Mouse (Mus musculus) G1E (cell line): ENCODE measurements around the gene Kcnc3. TPM values are rescaled to one million over a fixed set of nuclear protein-coding genes. Genes with fewer than 3 reads are reported as not detected.

Experiments used
- ATAC-seq: 2 replicates; pipeline ENCODE4 v1.8.0; 2016; ENCODE audit warnings: mild to moderate bottlenecking; ENCODE audit not compliant: insufficient number of reproducible peaks, poor library complexity, low FRiP score, severe bottlenecking; ENCODE audit errors: extremely low read depth
- DNase-seq: peaks from one replicate; pipeline ENCODE4 v3.0.0; 2012; ENCODE audit warnings: low spot score
- H3K27me3 ChIP-seq: 2 replicates; pipeline ENCODE4 v1.6.1; 2012; ENCODE audit warnings: mild to moderate bottlenecking, low read length, inconsistent platforms; ENCODE audit not compliant: insufficient read depth
- H3K36me3 ChIP-seq: replicated peaks from 2 replicates; pipeline ENCODE3; 2012; ENCODE audit warnings: mild to moderate bottlenecking, inconsistent platforms
- H3K4me1 ChIP-seq: 2 replicates; pipeline ENCODE4 v1.6.1; 2012; ENCODE audit warnings: low read depth, low read length, inconsistent platforms, mixed read lengths; ENCODE audit not compliant: insufficient read depth
- H3K4me3 ChIP-seq: 2 replicates; pipeline ENCODE4 v1.5.1; 2012; ENCODE audit warnings: low read depth, mild to moderate bottlenecking, inconsistent platforms, low read length, moderate library complexity, mixed read lengths
- H3K9me3 ChIP-seq: replicated peaks from 2 replicates; pipeline ENCODE4 v1.6.1; 2012; ENCODE audit warnings: inconsistent platforms
- CTCF ChIP-seq: IDR thresholded peaks from 2 replicates; pipeline ENCODE4 v1.5.1; 2012; ENCODE audit warnings: low read depth, low read length, inconsistent platforms, mixed read lengths
- GATA1 ChIP-seq: IDR thresholded peaks from 2 replicates; pipeline ENCODE4 v1.6.1; 2012; ENCODE audit warnings: borderline replicate concordance, low read length, inconsistent platforms, mixed read lengths
- GATA2 ChIP-seq: IDR thresholded peaks from 2 replicates; pipeline ENCODE4 v1.6.1; 2012; ENCODE audit warnings: low read depth, low read length, inconsistent platforms, borderline replicate concordance
- POLR2AphosphoS5 ChIP-seq: IDR thresholded peaks from 2 replicates; pipeline ENCODE4 v1.6.1; 2012; ENCODE audit warnings: low read depth, low read length, inconsistent platforms; ENCODE audit not compliant: insufficient replicate concordance
- TAL1 ChIP-seq: conservative IDR thresholded peaks from 2 replicates; pipeline ENCODE4 v1.6.1; 2012; ENCODE audit warnings: low read depth, low read length, inconsistent platforms, mixed read lengths
- polyA plus RNA-seq: library from polyadenylated mRNA; stranded (reverse); fragments of >175 nt; gene quantifications from 2 replicates; pipeline ENCODE4 v1.2.3, GENCODE M21; 2012
- total RNA-seq, 2 experiments: library from RNA; stranded (forward) in 1 of 2; stranded (reverse) in 1 of 2; fragments of 200-1000 nt in 1 of 2; fragments of >200 nt in 1 of 2; fragmentation: Nextera tagmentation in 1 of 2; gene quantifications; 2 replicates each; pipeline ENCODE4 v1.2.3; 2014 to 2017

The Kcnc3 gene
- total and polyA plus RNA-seq, 3 experiments = 0.05 to 0.53 TPM; not detected in 1

GRCm38 (mm10) chr7:44581637-44582036 is 8.8 kb upstream of the Kcnc3 start:
- DNase-seq = no peak
- peaks cover 22% of the 10 kb centered on the region for H3K27me3 ChIP-seq
- no peaks in the 10 kb centered on the region for H3K4me1 ChIP-seq
- H3K4me3 ChIP-seq = no peak overlapping the region
- ATAC-seq = no peak
- no peaks in the 10 kb centered on the region for H3K36me3 ChIP-seq
- H3K9me3 ChIP-seq = no peaks in the 10 kb centered on the region
- TF ChIP-seq POLR2AphosphoS5 = no peak
- TF ChIP-seq GATA1 = no peak
- no peak for TF ChIP-seq GATA2
- no peak for TF ChIP-seq CTCF
- no peak for TF ChIP-seq TAL1

- ATAC-seq (no peak), DNase-seq (no peak)
- Histone ChIP-seq H3K9me3 (no peaks in the 10 kb centered on the region), H3K4me3 (no peak overlapping the region), H3K4me1 (no peaks in the 10 kb centered on the region), H3K27me3 (peaks cover 32% of the 10 kb centered on the region), H3K36me3 (no peaks in the 10 kb centered on the region)
- TF ChIP-seq POLR2AphosphoS5 (no peak), CTCF (no peak), GATA1 (no peak), GATA2 (no peak), TAL1 (no peak)
These were observed 7.8 kb upstream of the Kcnc3 start for GRCm38 (mm10) chr7:44582709-44583108.

GRCm38 (mm10) chr7:44583146-44583545 is 7.3 kb upstream of the Kcnc3 start:
- Histone ChIP-seq H3K9me3 (no peaks in the 10 kb centered on the region), H3K4me3 (no peak overlapping the region), H3K4me1 (no peaks in the 10 kb centered on the region), H3K27me3 (peaks cover 37% of the 10 kb centered on the region), H3K36me3 (no peaks in the 10 kb centered on the region)
- no peak for ATAC-seq
- DNase-seq = no peak
- TF ChIP-seq TAL1 = no peak
- no peak for TF ChIP-seq CTCF
- no peak for TF ChIP-seq GATA1
- no peak for TF ChIP-seq POLR2AphosphoS5
- no peak for TF ChIP-seq GATA2

- H3K9me3 ChIP-seq = no peaks in the 10 kb centered on the region
- no peak overlapping the region for H3K4me3 ChIP-seq
- TF ChIP-seq TAL1 = no peak
- no peak for TF ChIP-seq GATA2
- TF ChIP-seq CTCF = no peak
- TF ChIP-seq POLR2AphosphoS5 = no peak
- TF ChIP-seq GATA1 = no peak
- peaks cover 46% of the 10 kb centered on the region for H3K27me3 ChIP-seq
- ATAC-seq (no peak), DNase-seq (no peak)
- H3K36me3 ChIP-seq = no peaks in the 10 kb centered on the region
- H3K4me1 ChIP-seq = peaks cover 4% of the 10 kb centered on the region
These were observed 6.1 kb upstream of the Kcnc3 start for GRCm38 (mm10) chr7:44584265-44584804.

- Histone ChIP-seq H3K27me3 (peaks cover 52% of the 10 kb centered on the region), H3K4me1 (peaks cover 4% of the 10 kb centered on the region), H3K9me3 (no peaks in the 10 kb centered on the region), H3K4me3 (no peak overlapping the region), H3K36me3 (no peaks in the 10 kb centered on the region)
- no peak for TF ChIP-seq GATA2
- TF ChIP-seq GATA1 = no peak
- TF ChIP-seq CTCF = no peak
- no peak for TF ChIP-seq POLR2AphosphoS5
- TF ChIP-seq TAL1 = no peak
- DNase-seq = no peak
- ATAC-seq = no peak
These were observed 5.5 kb upstream of the Kcnc3 start for GRCm38 (mm10) chr7:44584921-44585320.

- H3K4me3 ChIP-seq = no peak overlapping the region
- no peak for DNase-seq
- no peak for TF ChIP-seq POLR2AphosphoS5
- TF ChIP-seq CTCF = no peak
- no peaks in the 10 kb centered on the region for H3K36me3 ChIP-seq
- H3K9me3 ChIP-seq = peaks cover 2% of the 10 kb centered on the region; the same call in 1 of the 2 replicates
- H3K27me3 ChIP-seq = peaks cover 54% of the 10 kb centered on the region
- no peak for ATAC-seq
- H3K4me1 ChIP-seq = peaks cover 4% of the 10 kb centered on the region
These were observed 4.9 kb upstream of the Kcnc3 start for GRCm38 (mm10) chr7:44585606-44586005.

- DNase-seq (no peak), ATAC-seq (no peak)
- TF ChIP-seq TAL1 = no peak
- TF ChIP-seq GATA1 = no peak
- no peak for TF ChIP-seq POLR2AphosphoS5
- TF ChIP-seq GATA2 = no peak
- TF ChIP-seq CTCF = no peak
- Histone ChIP-seq H3K9me3 (peaks cover 11% of the 10 kb centered on the region), H3K36me3 (no peaks in the 10 kb centered on the region), H3K4me3 (no peak overlapping the region), H3K27me3 (peaks cover 50% of the 10 kb centered on the region), H3K4me1 (peaks cover 4% of the 10 kb centered on the region)
These were observed 3.9 kb upstream of the Kcnc3 start for GRCm38 (mm10) chr7:44586518-44586917.
